Mouse (Mus musculus) kidney, embryonic 16.5 days (tissue): ENCODE data around the gene Hoxd11. TPM values are rescaled to one million over a fixed set of nuclear protein-coding genes. Genes with fewer than 3 reads are reported as not detected.

Experiments
- ATAC-seq: fragments of 200-750 bp; cut with Nextera tagmentation; 2 replicates; pipeline ENCODE4 v1.8.0; 2017; ENCODE audit warnings: moderate TSS enrichment; ENCODE audit not compliant: low FRiP score, low TSS enrichment
- H3K27ac ChIP-seq: fragments of 300-500 bp; sonication (generic); 2 replicates; pipeline ENCODE4 v1.5.1; 2014; ENCODE audit warnings: low read length
- H3K27me3 ChIP-seq: fragments of 300-500 bp; sonication (generic); 2 replicates; pipeline ENCODE4 v1.6.1; 2014; ENCODE audit warnings: low read length, control low read depth, mixed read lengths; ENCODE audit not compliant: insufficient read depth
- H3K36me3 ChIP-seq: fragments of 300-500 bp; sonication (generic); 2 replicates; pipeline ENCODE4 v1.6.1; 2014; ENCODE audit warnings: low read length, control low read depth, mixed read lengths; ENCODE audit not compliant: insufficient read depth
- H3K4me1 ChIP-seq: fragments of 300-500 bp; sonication (generic); 2 replicates; pipeline ENCODE4 v1.6.1; 2014; ENCODE audit warnings: low read length, control low read depth, mixed read lengths; ENCODE audit not compliant: insufficient read depth
- H3K4me2 ChIP-seq: fragments of 300-500 bp; sonication (generic); replicated peaks from 2 replicates; pipeline ENCODE4 v1.6.1; 2014; ENCODE audit warnings: low read depth, low read length
- H3K4me3 ChIP-seq: fragments of 300-500 bp; sonication (generic); 2 replicates; pipeline ENCODE4 v1.5.1; 2014; ENCODE audit warnings: mild to moderate bottlenecking, low read length
- H3K9ac ChIP-seq: fragments of 300-500 bp; sonication (generic); replicated peaks from 2 replicates; pipeline ENCODE4 v1.6.1; 2014; ENCODE audit warnings: low read length
- H3K9me3 ChIP-seq: fragments of 300-500 bp; sonication (generic); 2 replicates; pipeline ENCODE4 v1.6.1; 2016; ENCODE audit warnings: low read length, control low read depth
- WGBS: fragments of 180-500 bp; shearing (Covaris S2); extraction: QIAGEN DNeasy Blood & Tissue Kit; methylation state at CpG from one replicate; pipeline ENCODE4 v1.1.7; 2014; 5-methylcytosine and 5-hydroxymethylcytosine counted together
- polyA plus RNA-seq: library from polyadenylated mRNA; unstranded; fragments of >200 nt; fragmentation: Nextera tagmentation; extraction: Ambion mirVana; gene quantifications from 2 replicates; pipeline ENCODE4 v1.2.1, GENCODE M21; 2015

The Hoxd11 gene
- polyA plus RNA-seq, 1 experiment from 2014 or later: 13.9 TPM

DNA sequence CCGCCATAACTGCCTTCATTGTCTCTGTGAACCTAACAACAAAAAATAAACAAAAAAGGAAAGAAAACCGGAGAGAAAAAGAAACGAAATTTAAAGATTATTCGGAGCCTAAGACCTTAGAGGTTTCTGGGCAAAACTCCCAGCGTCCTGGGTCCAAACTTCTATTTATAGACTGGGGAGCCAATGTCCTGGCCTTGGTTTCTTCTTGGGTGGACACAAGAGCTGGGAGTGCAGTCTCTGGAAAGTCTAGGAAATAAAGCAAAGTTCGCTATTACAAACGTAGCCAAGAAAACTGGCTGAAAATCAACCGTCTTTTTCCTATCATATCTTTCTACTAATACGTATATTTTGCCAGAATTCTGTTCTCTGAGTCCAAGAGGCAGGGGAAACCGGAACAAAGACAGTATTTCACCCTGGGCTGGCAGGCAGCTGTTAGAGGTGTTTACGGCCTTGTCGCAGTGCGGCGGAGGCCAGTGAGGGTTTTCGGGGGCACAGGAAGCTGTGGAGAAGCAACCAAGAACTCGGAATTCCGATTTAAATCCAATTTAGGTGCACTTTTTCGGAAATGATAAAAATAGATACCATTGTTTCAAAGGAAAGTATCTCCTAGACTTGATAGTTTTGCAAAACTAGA, 34.9 kb downstream of the Hoxd11 start:
- no peaks in the 10 kb centered on the region for H3K27me3 ChIP-seq

DNA sequence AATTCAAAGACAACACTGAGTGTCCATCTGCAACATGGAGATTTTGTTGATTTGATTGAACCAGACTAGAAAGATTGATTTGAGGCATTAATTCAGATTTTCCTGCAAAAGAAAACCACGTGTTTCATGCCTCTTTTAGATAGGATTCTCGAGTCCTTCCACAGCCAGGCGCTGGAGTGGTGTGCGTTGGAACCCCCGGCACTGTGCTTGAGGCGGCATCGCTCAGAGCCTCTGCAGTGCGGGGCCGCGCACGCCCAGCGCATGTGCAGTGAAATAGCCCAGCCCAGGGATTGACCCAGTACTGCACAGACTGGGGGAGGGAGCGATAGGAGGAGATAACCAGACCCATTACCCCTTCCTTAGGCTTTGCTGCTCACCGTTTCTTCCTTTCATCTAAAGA, 35.5 kb downstream of the Hoxd11 start:
- WGBS: 1% methylated on average over 14 of the region's 14 CpGs
- peak; percentile 84 for ATAC-seq
- Histone ChIP-seq H3K27me3 (no peaks in the 10 kb centered on the region), H3K9me3 (no peaks in the 10 kb centered on the region), H3K4me2 (peak overlapping the region; percentile 63), H3K36me3 (no peaks in the 10 kb centered on the region), H3K4me3 (peak overlapping the region; percentile 97), H3K9ac (peak overlapping the region; percentile 99), H3K27ac (peak overlapping the region; percentile 99), H3K4me1 (peaks cover 48% of the 10 kb centered on the region)

More for the DNA sequence above, 34.9 kb downstream of the Hoxd11 start:
- no peaks in the 10 kb centered on the region for H3K9me3 ChIP-seq
- H3K36me3 ChIP-seq: no peaks in the 10 kb centered on the region
- 3% methylated on average over 18 of the region's 18 CpGs for WGBS
- H3K27ac ChIP-seq: peak overlapping the region; percentile 99
- peaks cover 48% of the 10 kb centered on the region for H3K4me1 ChIP-seq
- H3K4me2 ChIP-seq: peak overlapping the region; percentile 63
- H3K4me3 ChIP-seq: peak overlapping the region; percentile 97
- H3K9ac ChIP-seq: peak overlapping the region; percentile 99
- ATAC-seq: no peak

DNA sequence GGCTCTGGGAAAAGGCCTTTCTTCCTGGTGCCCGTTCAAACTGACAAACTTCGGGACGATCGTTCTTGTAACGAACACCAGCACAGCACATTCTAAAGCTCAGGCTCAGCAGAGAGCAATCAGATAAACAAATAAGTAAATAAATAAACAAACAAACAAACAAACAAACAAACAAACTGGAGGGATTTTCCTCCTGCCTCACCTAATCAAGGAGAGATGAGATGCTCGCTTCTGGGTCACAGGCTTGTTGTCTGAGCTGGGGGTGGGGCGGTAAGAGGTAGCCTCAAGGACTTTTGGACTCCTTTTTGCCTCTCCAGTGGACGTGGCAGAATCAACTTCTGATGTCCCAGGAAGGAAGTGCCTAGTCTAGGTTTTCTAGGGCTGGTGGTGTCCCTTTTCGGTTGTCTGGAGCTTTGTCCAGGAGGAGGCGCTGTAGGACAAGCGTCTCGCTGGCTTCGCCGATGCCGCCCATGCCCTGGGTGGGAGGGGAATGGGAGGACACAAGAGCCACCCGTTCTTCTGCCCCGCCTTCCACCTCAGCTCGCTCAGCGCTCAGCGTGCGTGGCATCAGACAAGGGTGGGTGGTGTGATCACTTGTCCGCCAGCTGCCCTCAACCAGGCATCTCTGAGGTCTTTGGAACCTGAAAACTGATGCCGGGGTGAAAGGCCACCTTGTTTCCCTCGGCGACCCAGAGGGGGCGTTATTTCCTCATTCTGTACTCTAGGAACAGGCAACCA, 36.3 kb downstream of the Hoxd11 start:
- Histone ChIP-seq H3K9ac (peak overlapping the region; percentile 99), H3K4me3 (peak overlapping the region; percentile 97), H3K27ac (peak overlapping the region; percentile 99), H3K9me3 (no peaks in the 10 kb centered on the region), H3K4me2 (peak overlapping the region; percentile 63), H3K36me3 (no peaks in the 10 kb centered on the region), H3K4me1 (peaks cover 48% of the 10 kb centered on the region), H3K27me3 (no peaks in the 10 kb centered on the region)
- peak; percentile 77 for ATAC-seq
- WGBS: 3% methylated on average over 26 of the region's 26 CpGs

- Histone ChIP-seq H3K4me1 (peaks cover 86% of the 10 kb centered on the region), H3K4me2 (0 out of 2 replicates have a peak overlapping the region, but pooled peaks have one; percentile 45), H3K27me3 (no peaks in the 10 kb centered on the region), H3K9ac (no peak overlapping the region), H3K9me3 (no peaks in the 10 kb centered on the region), H3K36me3 (no peaks in the 10 kb centered on the region), H3K27ac (no peak overlapping the region), H3K4me3 (no peak overlapping the region)
- whole genome bisulfite sequencing: 26% methylated on average over 2 of the region's 2 CpGs
- ATAC-seq: no peak
Measured at GRCm38 (mm10) chr2:74720384-74720783, 41.0 kb downstream of the Hoxd11 start.

- Histone ChIP-seq H3K9me3 (no peaks in the 10 kb centered on the region), H3K4me3 (peak overlapping the region; percentile 45), H3K9ac (peak overlapping the region; percentile 49), H3K4me1 (peaks cover 81% of the 10 kb centered on the region), H3K36me3 (no peaks in the 10 kb centered on the region), H3K4me2 (peak overlapping the region; percentile 45), H3K27ac (peak overlapping the region; percentile 76), H3K27me3 (no peaks in the 10 kb centered on the region)
- ATAC-seq: no peak
- 24% methylated on average over 5 of the region's 5 CpGs for WGBS
Measured at GRCm38 (mm10) chr2:74720955-74721491, 41.7 kb downstream of the Hoxd11 start.

DNA sequence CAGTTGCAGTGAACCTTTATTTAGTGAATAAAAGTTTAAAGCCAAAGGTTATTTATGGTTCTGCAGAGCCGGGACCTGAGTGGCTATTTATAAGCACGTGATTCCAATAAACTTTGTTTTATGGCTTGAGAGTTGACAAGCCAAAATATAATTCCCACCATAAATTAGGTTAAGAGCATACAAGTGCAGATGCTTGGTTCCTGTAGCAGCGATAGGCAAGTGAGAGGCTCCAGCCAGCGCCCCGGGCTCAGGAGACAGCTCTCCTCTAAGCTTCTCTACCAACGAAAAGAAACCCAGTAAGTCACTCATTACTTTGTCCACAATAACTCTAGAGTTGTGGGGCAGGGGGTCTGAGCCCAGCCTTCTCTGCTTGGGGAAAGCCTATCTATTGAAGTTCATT, 42.5 kb downstream of the Hoxd11 start:
- Histone ChIP-seq H3K4me3 (peak overlapping the region; percentile 45), H3K27ac (peak overlapping the region; percentile 76), H3K9me3 (no peaks in the 10 kb centered on the region), H3K36me3 (peaks cover 5% of the 10 kb centered on the region; the same call in 1 of the 2 replicates), H3K4me2 (peak overlapping the region; percentile 45), H3K27me3 (no peaks in the 10 kb centered on the region), H3K4me1 (peaks cover 81% of the 10 kb centered on the region), H3K9ac (peak overlapping the region; percentile 59)
- 15% methylated on average over 6 of the region's 6 CpGs for WGBS
- peak; percentile 58; the same call in 1 of the 2 replicates for ATAC-seq

DNA sequence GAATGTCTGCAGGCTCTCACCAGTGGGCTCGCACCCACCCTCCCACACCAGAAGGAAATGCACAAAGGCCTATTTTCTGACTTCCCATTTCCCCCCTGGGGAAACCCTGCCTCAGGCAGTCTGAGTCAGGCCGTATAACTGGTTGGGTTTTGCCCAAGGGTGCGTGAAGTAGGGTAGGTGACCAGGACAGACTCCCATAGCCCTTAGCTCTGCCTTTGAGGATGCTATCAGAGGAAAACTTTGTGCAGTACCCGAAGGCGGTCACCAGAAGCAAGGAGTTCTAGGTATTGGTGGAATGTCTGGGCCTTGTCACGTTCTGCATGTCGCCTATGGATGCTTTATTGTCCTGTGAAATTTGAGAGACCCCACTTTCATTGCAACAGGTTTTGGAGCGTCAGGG, 43.6 kb downstream of the Hoxd11 start:
- WGBS: 36% methylated on average over 8 of the region's 8 CpGs
- peak overlapping the region; percentile 45 for H3K4me3 ChIP-seq
- H3K27ac ChIP-seq: peak overlapping the region; percentile 76
- peaks cover 5% of the 10 kb centered on the region; the same call in 1 of the 2 replicates for H3K36me3 ChIP-seq
- H3K9ac ChIP-seq: peak overlapping the region; percentile 60
- no peaks in the 10 kb centered on the region for H3K27me3 ChIP-seq
- ATAC-seq: no peak
- H3K4me1 ChIP-seq: peaks cover 87% of the 10 kb centered on the region
- peak overlapping the region; percentile 45 for H3K4me2 ChIP-seq
- no peaks in the 10 kb centered on the region for H3K9me3 ChIP-seq

- Histone ChIP-seq H3K27me3 (no peaks in the 10 kb centered on the region), H3K9ac (peak overlapping the region; percentile 60), H3K4me3 (peak overlapping the region; percentile 45), H3K27ac (peak overlapping the region; percentile 76), H3K36me3 (peaks cover 5% of the 10 kb centered on the region; the same call in 1 of the 2 replicates), H3K9me3 (no peaks in the 10 kb centered on the region), H3K4me1 (peaks cover 92% of the 10 kb centered on the region), H3K4me2 (peak overlapping the region; percentile 45)
- ATAC-seq: no peak
- 44% methylated on average over 7 of the region's 7 CpGs for WGBS
Measured at GRCm38 (mm10) chr2:74724244-74725015, 45.1 kb downstream of the Hoxd11 start.

DNA sequence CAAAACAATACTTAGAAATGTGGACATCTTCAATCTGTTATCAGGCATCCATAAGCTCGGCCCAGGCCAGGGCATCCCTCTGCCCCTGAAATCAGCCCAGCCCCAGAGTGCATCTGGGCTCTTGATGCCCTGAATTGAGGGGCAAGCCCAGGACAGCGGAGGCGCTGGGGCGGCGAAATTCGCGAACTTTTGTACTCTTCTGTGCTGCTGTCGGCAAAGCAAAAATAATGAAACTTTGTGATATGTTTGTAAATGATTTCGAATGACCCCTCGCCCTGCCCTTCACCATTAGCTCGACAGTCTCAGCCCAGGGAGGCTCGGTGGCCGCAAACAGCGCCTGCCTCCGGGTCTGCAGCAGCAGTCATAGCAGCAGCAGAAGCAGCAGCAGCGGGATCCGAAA, 45.8 kb downstream of the Hoxd11 start:
- Histone ChIP-seq H3K4me3 (peak overlapping the region; percentile 45), H3K9me3 (no peaks in the 10 kb centered on the region), H3K27me3 (no peaks in the 10 kb centered on the region), H3K4me2 (peak overlapping the region; percentile 45), H3K27ac (0 out of 2 replicates have a peak overlapping the region, but pooled peaks have one; percentile 8), H3K9ac (peak overlapping the region; percentile 50), H3K4me1 (peaks cover 84% of the 10 kb centered on the region), H3K36me3 (peaks cover 5% of the 10 kb centered on the region; the same call in 1 of the 2 replicates)
- no peak for ATAC-seq
- WGBS: 51% methylated on average over 17 of the region's 17 CpGs
